Mouse (Mus musculus): Measurements from ENCODE around the gene Kat8.

DNA sequence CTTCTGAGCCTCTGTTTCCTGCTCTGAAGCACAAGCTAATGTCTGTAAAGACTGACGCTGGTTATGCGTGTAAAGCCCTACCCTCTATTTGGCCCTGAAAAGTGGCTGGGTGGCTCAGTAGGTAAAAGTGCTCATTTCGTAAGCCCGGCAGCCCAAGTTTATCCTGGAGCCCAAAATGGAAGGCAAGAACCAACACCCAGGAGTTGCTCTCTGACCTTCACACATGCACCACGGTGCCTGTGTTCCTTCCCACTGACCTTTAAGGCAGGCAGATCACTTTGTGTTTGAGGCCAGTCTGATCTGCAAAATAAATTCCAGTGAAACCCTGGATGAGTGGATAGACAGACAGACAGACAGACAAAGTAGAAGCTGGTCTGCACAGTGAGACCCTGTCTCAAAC is 11.4 kb downstream of the Kat8 start:
- TF ChIP-seq POLR2A (IDR thresholded peaks at IDR 0.05; ENCODE audit: low read depth, low read length) (no peak), CTCF (IDR thresholded peaks at IDR 0.05; ENCODE audit: extremely low read depth, insufficient read depth, insufficient read length, insufficient replicate concordance) (no peak)
